Mouse (Mus musculus) hindbrain, embryonic 13.5 days (tissue): ENCODE data around the gene Oaz2. TPM values are rescaled to one million over a fixed set of nuclear protein-coding genes. Genes with fewer than 3 reads are reported as not detected.

Source experiments
- ATAC-seq: fragments of 200-750 bp; cut with Nextera tagmentation; 2 replicates; pipeline ENCODE4 v1.8.0; 2017; ENCODE audit warnings: moderate TSS enrichment; ENCODE audit not compliant: low FRiP score
- H3K27ac ChIP-seq: fragments of 300-500 bp; sonication (generic); 2 replicates; pipeline ENCODE4 v1.5.1; 2015; ENCODE audit warnings: inconsistent platforms, mild to moderate bottlenecking, moderate library complexity
- H3K27me3 ChIP-seq: fragments of 300-500 bp; sonication (generic); 2 replicates; pipeline ENCODE4 v1.6.1; 2015; ENCODE audit warnings: mild to moderate bottlenecking, inconsistent platforms
- H3K36me3 ChIP-seq: fragments of 300-500 bp; sonication (generic); 2 replicates; pipeline ENCODE4 v1.6.1; 2015; ENCODE audit warnings: mild to moderate bottlenecking, inconsistent platforms
- H3K4me1 ChIP-seq: fragments of 300-500 bp; sonication (generic); replicated peaks from 2 replicates; pipeline ENCODE4 v1.6.1; 2015; ENCODE audit warnings: inconsistent platforms
- H3K4me2 ChIP-seq: fragments of 300-500 bp; sonication (generic); 2 replicates; pipeline ENCODE4 v1.6.1; 2015; ENCODE audit warnings: inconsistent platforms, mild to moderate bottlenecking, moderate library complexity
- H3K4me3 ChIP-seq: fragments of 300-500 bp; sonication (generic); 2 replicates; pipeline ENCODE4 v1.5.1; 2015; ENCODE audit warnings: mild to moderate bottlenecking, inconsistent platforms
- H3K9ac ChIP-seq: fragments of 300-500 bp; sonication (generic); 2 replicates; pipeline ENCODE4 v1.6.1; 2015; ENCODE audit warnings: mild to moderate bottlenecking, inconsistent platforms
- H3K9me3 ChIP-seq: fragments of 300-500 bp; sonication (generic); 2 replicates; pipeline ENCODE4 v1.6.1; 2016; ENCODE audit warnings: inconsistent platforms
- WGBS: fragments of 180-500 bp; shearing (Covaris S2); methylation state at CpG from one replicate; pipeline ENCODE4 v1.1.7; 2015; 5-methylcytosine and 5-hydroxymethylcytosine counted together
- polyA plus RNA-seq: library from polyadenylated mRNA; unstranded; fragments of >200 nt; fragmentation: Nextera tagmentation; extraction: Ambion mirVana; gene quantifications from 2 replicates; pipeline ENCODE4 v1.2.1, GENCODE M21; 2015

Oaz2 gene
- polyA plus RNA-seq, 1 experiment from 2014 or later = 404 TPM

- Histone ChIP-seq H3K36me3 (no peaks in the 10 kb centered on the region), H3K27ac (no peak overlapping the region), H3K9ac (no peak overlapping the region), H3K4me1 (no peaks in the 10 kb centered on the region), H3K9me3 (no peaks in the 10 kb centered on the region), H3K4me2 (no peak overlapping the region), H3K27me3 (no peaks in the 10 kb centered on the region), H3K4me3 (no peak overlapping the region)
- ATAC-seq = no peak
- 93% methylated on average over 8 of the region's 8 CpGs for WGBS
These were observed 12.3 kb upstream of the Oaz2 start for GRCm38 (mm10) chr9:65655540-65655939.

- H3K4me1 ChIP-seq = no peaks in the 10 kb centered on the region
- no peaks in the 10 kb centered on the region for H3K9me3 ChIP-seq
- no peak overlapping the region for H3K4me2 ChIP-seq
- H3K4me3 ChIP-seq = no peak overlapping the region
- H3K27ac ChIP-seq = no peak overlapping the region
- no peaks in the 10 kb centered on the region for H3K27me3 ChIP-seq
- no peak overlapping the region for H3K9ac ChIP-seq
- H3K36me3 ChIP-seq = no peaks in the 10 kb centered on the region
- 78% methylated on average over 3 of the region's 3 CpGs for WGBS
- ATAC-seq = no peak
These were observed 10.6 kb upstream of the Oaz2 start for GRCm38 (mm10) chr9:65657218-65657617.

DNA sequence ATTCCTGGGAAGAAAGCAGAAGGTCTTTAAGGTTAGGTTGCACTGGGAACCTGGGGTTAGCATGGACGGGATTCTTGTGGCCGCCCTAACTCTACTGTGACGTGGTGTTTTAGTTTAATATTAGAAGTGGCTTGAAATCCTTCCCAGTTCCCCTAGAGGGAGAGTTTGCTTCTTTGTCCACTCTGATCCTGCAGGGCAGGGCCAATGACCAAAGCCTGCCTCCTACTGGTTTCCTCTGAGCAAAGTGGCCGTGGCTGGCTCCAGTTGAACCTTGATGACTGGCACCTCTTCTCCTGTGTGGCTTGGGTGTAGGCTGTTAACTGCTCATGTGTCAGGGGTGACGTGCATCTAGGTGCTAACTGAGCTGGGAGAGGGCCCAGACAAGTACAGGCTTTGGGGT lies 6.8 kb upstream of the Oaz2 start:
- Histone ChIP-seq H3K4me1 (no peaks in the 10 kb centered on the region), H3K27ac (no peak overlapping the region), H3K36me3 (no peaks in the 10 kb centered on the region), H3K27me3 (no peaks in the 10 kb centered on the region), H3K4me2 (no peak overlapping the region), H3K9me3 (no peaks in the 10 kb centered on the region), H3K4me3 (no peak overlapping the region), H3K9ac (no peak overlapping the region)
- ATAC-seq = no peak
- 64% methylated on average over 5 of the region's 5 CpGs for WGBS

- H3K4me2 ChIP-seq = no peak overlapping the region
- H3K9ac ChIP-seq = no peak overlapping the region
- no peaks in the 10 kb centered on the region for H3K27me3 ChIP-seq
- no peak for ATAC-seq
- no peak overlapping the region for H3K27ac ChIP-seq
- H3K4me3 ChIP-seq = no peak overlapping the region
- 59% methylated on average over 1 of the region's 1 CpGs for WGBS
- H3K36me3 ChIP-seq = no peaks in the 10 kb centered on the region
- H3K4me1 ChIP-seq = no peaks in the 10 kb centered on the region
- H3K9me3 ChIP-seq = no peaks in the 10 kb centered on the region
These were observed 6.3 kb upstream of the Oaz2 start for GRCm38 (mm10) chr9:65661493-65661892.

DNA sequence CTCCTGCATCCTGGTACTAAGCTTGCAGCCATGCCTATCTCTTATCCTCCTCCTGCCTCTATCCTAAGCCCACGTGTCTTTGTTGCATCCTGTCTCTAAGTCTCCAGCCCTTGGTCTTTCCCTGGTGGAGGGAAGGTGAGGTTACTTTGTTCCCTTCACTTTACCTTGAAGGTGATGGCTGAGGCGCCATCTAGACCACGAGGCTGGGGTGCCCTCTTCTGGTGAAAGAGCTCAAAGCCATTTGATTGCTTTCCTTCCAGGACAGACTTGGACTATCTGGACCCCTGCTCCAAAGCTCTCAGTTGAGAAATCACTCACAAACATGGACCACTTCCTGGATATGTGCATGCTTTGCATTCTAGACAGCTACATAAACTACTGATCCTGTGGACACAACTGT lies 3.6 kb upstream of the Oaz2 start:
- Histone ChIP-seq H3K27me3 (no peaks in the 10 kb centered on the region), H3K36me3 (no peaks in the 10 kb centered on the region), H3K4me3 (no peak overlapping the region), H3K9ac (no peak overlapping the region), H3K27ac (no peak overlapping the region), H3K9me3 (no peaks in the 10 kb centered on the region), H3K4me2 (no peak overlapping the region), H3K4me1 (no peaks in the 10 kb centered on the region)
- ATAC-seq = no peak
- WGBS = 5% methylated on average over 3 of the region's 3 CpGs

DNA sequence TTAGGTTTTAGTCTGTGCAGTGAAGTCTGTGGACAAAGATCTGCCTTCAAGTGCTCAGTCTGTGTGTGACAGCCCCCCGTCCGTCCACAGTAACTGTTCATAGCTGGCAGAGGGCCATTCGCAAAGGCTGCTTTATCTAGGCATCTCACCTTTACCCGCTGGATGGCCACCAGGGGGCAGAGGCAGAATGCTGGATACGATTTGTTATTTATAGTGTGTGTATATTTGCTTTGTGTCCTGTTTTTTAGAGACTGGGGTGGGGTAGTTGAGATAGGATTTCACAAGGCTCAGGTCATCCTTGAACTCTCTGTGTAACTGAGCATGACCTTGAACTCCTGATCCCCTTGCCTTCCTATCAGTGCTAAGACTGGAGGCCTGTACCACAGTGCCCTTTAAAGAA lies 1.8 kb upstream of the Oaz2 start:
- Histone ChIP-seq H3K27ac (no peak overlapping the region), H3K9ac (no peak overlapping the region), H3K4me1 (no peaks in the 10 kb centered on the region), H3K4me3 (no peak overlapping the region), H3K4me2 (no peak overlapping the region), H3K9me3 (no peaks in the 10 kb centered on the region), H3K36me3 (no peaks in the 10 kb centered on the region), H3K27me3 (no peaks in the 10 kb centered on the region)
- WGBS = 26% methylated on average over 5 of the region's 5 CpGs
- no peak for ATAC-seq

DNA sequence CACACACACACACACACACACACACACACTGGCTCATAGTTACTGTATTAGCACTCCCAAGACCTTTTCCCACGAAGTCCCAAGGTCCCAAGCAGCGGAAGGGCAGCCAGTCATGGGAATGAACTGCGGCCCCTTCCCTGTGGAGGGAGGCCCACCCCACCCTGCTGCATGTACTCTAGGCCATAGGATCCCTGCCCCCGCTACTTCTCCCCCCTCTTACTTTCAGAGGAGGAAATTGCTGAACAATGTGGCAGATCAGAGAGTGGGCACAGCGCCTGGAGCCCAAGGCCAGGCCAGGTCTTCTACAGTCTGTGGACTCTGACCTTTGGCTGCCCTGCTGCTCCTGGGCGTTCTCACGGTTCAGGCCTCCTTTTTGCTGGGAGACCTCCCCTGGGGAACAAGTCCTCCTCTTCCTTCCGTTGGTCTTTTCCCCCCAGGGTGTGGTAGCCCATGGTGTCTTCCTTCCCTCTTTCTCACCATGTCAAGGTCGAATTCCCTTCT lies 3.7 kb downstream of the Oaz2 start:
- Histone ChIP-seq H3K9ac (no peak overlapping the region), H3K4me2 (no peak overlapping the region), H3K36me3 (no peaks in the 10 kb centered on the region), H3K4me1 (peaks cover 11% of the 10 kb centered on the region), H3K4me3 (no peak overlapping the region), H3K9me3 (no peaks in the 10 kb centered on the region), H3K27me3 (no peaks in the 10 kb centered on the region), H3K27ac (0 out of 2 replicates have a peak overlapping the region, but pooled peaks have one; percentile 12)
- no peak for ATAC-seq
- WGBS = 54% methylated on average over 9 of the region's 9 CpGs

- Histone ChIP-seq H3K4me2 (no peak overlapping the region), H3K36me3 (no peaks in the 10 kb centered on the region), H3K4me1 (peaks cover 21% of the 10 kb centered on the region), H3K27ac (no peak overlapping the region), H3K4me3 (no peak overlapping the region), H3K9me3 (no peaks in the 10 kb centered on the region), H3K9ac (no peak overlapping the region), H3K27me3 (no peaks in the 10 kb centered on the region)
- no peak for ATAC-seq
- 85% methylated on average over 11 of the region's 11 CpGs for WGBS
These were observed 5.2 kb downstream of the Oaz2 start for GRCm38 (mm10) chr9:65672996-65673395.

- Histone ChIP-seq H3K27ac (peak overlapping the region; percentile 87), H3K27me3 (no peaks in the 10 kb centered on the region), H3K36me3 (no peaks in the 10 kb centered on the region), H3K9me3 (no peaks in the 10 kb centered on the region), H3K4me3 (peak overlapping the region; percentile 62), H3K4me2 (peak overlapping the region; percentile 55), H3K4me1 (peaks cover 48% of the 10 kb centered on the region), H3K9ac (peak overlapping the region; percentile 89)
- WGBS = 56% methylated on average over 8 of the region's 8 CpGs
- ATAC-seq = peak; percentile 60
These were observed 7.9 kb downstream of the Oaz2 start for GRCm38 (mm10) chr9:65675461-65676357.

DNA sequence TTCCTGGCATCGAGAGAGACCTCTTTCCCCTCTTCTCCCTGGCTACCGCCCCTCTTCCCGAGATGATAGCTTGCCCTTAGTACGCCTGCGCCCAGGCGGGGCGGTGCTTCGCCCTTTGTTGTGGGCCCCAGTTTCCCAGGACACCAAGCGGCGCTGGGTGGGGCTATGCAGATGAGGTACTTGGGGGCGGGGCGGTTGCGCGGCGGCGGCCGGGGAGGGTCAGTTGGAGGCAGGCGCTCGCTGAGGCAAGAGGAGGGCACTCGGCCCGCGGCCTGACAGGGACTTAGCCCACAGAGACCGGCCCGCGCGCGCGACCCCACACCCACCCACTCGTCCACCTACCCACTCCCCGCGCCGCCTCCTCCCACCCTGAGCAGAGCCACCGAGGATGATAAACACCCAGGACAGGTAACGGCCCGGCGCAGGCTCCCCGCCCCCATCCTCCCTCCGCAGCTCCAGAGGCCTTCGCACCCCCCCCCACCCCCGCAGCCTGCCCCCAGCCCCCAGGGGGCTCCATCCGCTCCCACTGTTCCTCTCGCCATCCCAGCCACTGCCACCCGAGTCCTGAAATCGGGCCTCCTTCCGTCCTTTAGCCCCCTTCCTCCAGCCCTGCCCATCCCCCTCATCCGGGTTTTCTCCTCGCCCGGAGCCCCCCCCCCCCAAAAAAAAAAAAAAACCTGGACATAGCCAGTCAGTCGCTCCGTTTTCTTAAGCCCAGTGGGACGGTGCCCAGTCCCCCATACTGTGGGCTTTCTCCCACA lies 8.7 kb downstream of the Oaz2 start:
- Histone ChIP-seq H3K4me2 (peak overlapping the region; percentile 96), H3K4me3 (peak overlapping the region; percentile 62), H3K27me3 (no peaks in the 10 kb centered on the region), H3K4me1 (peaks cover 54% of the 10 kb centered on the region), H3K36me3 (no peaks in the 10 kb centered on the region), H3K9ac (peak overlapping the region; percentile 89), H3K27ac (peak overlapping the region; percentile 87), H3K9me3 (no peaks in the 10 kb centered on the region)
- WGBS = 2% methylated on average over 44 of the region's 51 CpGs
- peak; percentile 97 for ATAC-seq

GRCm38 (mm10) chr9:65677119-65677462 lies 9.3 kb downstream of the Oaz2 start:
- 1% methylated on average over 3 of the region's 3 CpGs for WGBS
- Histone ChIP-seq H3K4me3 (peak overlapping the region; percentile 62), H3K9me3 (no peaks in the 10 kb centered on the region), H3K27ac (peak overlapping the region; percentile 87), H3K4me2 (peak overlapping the region; percentile 96), H3K9ac (peak overlapping the region; percentile 89), H3K27me3 (no peaks in the 10 kb centered on the region), H3K4me1 (peaks cover 57% of the 10 kb centered on the region), H3K36me3 (no peaks in the 10 kb centered on the region)
- no peak for ATAC-seq

DNA sequence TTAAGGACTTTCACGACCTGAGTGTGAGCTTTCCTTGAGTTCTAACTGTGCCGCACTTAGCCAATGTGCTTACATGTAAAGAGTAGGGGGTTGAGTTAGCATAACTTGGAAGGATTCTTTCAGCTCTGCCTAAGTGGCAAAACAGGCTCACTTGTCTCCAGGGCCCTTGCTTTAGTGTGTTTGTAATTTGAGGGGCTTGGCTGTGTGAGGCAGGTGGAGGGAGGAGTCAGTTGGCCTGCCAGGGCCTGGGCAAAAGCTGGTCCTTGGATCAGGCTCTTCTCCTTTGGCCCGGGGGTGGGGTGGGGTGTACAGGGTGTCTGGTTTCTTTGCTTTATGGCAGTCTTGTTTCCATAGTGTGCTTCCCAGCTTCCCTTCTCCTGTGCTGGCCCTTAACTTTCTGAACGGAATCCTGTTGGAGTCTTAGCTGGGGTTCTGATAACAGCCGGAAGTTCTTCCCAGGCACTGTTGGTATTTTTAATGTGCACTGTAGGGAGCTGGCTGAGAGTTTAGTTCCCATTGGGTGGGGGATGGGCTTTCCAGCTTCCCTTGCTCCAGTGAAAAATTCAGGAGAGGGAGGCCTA lies 11.5 kb downstream of the Oaz2 start:
- Histone ChIP-seq H3K4me2 (peak overlapping the region; percentile 96), H3K4me3 (peak overlapping the region; percentile 62), H3K27ac (peak overlapping the region; percentile 80), H3K4me1 (peaks cover 71% of the 10 kb centered on the region), H3K9ac (peak overlapping the region; percentile 89), H3K27me3 (no peaks in the 10 kb centered on the region), H3K9me3 (no peaks in the 10 kb centered on the region), H3K36me3 (no peaks in the 10 kb centered on the region)
- 41% methylated on average over 5 of the region's 5 CpGs for WGBS
- ATAC-seq = no peak
